Mouse (Mus musculus): ENCODE measurements around the gene Gm21170.
"Not testable (repeated sequence)": the region's sequence is repeated elsewhere in the genome, so short reads cannot be mapped to it uniquely, and the experiment has no call there.

Gene Gm21170

GRCm38 (mm10) chrY:47690998-47691397 lies at the start of gene Gm21170:
Gene Gm21170, minus strand, starts transcription at chrY:47691098.
- DNase-seq (ENCODE audit: low spot score in 2 of 2): not testable (repeated sequence)
